Mouse (Mus musculus): ENCODE data around the gene C1galt1c1.

The C1galt1c1 gene

DNA sequence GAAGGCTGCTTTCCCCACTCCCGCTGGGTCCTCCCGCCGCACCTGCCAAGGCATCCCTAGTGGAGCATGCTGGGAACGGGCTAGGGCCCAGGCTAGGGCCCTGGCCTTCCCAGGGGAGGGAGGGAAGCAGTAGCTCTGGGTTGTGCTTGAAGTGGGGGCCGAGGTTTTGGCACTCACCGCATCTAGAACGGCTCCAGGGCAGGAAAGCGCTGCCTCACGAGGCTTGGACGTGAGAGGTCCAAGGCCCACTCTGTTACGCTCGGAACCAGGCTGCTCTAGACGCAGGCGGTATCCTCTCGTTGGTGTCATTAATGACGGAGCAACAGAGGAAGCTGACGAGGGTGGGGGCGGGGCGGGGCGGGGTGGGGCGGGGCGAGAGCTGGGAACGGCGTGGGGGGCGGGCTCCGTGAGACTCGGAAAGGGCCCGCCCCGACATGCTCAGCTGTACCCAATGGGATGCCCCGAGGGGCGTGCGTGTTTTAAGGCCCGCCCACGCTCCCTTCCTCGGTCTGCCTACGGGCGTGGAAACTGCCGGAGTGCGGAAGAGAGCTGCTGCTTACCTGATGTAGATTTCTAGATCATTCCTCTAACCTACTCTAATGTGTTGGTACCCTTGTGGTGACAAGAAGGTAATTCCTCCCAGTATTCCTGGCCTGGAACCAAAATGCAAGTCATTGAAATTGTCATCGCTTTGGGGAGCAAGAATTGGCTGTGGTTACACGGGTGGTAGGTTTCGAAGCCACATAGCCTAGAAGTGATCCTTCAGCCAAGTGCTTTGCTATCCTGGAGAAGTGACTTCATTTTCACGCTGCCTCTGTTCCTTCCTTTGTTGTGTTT is at the start of gene C1galt1c1:
TSS of gene C1galt1c1 (minus strand) at position 287 of the 837 bp plus-strand sequence.
- DNase-seq (ENCODE audit: low read depth, low spot score) = peak; percentile 76

DNA sequence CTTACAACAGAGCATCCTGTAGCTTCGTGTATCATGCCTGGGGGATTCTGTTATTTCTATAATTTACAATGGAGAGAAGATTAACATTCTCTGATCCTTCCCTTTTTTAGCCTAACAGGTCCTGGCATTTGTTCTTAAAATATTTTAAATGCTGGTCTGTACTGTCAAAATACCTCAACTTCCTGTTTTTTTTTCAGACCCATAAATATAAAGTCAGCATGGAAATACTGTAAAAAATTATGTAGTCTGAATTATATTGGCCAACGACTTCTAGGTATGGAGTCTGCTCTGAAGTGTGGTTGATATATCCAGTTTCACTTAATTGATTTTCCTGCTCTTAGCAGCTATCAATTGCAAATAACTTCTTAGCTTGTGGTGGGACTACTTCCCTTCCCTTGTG is 47.1 kb upstream of the C1galt1c1 start:
- DNase-seq (ENCODE audit: low read depth, low spot score) = no peak

DNA sequence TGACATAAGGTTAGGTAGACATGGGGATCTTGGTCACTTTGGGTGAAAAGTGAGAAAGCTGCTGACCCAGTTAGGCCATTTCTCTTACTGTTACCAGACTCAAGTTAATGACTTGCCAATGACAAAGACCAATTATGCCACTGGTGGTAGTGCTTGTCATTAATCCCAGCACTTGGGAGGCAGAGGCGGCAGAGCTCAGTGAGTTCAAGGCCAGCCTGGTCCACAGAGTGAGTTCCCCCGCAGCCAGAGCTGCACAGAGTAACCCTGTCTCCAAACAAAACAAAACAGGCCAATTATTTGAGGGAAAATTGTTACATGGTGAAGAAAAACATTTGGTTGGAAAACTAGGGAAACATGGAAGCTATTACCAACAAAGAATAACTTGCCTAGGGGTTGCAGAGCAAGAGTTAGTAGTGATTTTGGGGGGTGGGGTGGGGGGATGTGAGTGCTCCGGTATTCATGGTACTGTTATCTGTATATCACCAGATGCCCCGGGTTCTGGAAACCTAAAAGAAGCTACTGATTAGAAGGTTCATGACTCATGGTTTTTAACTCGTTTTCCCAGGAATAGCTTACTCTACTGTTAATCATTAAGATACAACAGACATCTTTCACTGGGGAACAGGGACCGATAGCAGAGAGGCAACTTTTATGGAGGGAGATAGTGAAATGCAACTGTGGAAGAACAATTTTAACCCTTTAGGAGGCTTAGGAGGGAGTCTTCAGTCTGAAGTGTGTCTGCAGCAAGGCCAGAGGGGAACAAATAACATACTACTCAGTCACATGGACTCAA is 34.4 kb upstream of the C1galt1c1 start:
- DNase-seq (ENCODE audit: low read depth, low spot score) = no peak

DNA sequence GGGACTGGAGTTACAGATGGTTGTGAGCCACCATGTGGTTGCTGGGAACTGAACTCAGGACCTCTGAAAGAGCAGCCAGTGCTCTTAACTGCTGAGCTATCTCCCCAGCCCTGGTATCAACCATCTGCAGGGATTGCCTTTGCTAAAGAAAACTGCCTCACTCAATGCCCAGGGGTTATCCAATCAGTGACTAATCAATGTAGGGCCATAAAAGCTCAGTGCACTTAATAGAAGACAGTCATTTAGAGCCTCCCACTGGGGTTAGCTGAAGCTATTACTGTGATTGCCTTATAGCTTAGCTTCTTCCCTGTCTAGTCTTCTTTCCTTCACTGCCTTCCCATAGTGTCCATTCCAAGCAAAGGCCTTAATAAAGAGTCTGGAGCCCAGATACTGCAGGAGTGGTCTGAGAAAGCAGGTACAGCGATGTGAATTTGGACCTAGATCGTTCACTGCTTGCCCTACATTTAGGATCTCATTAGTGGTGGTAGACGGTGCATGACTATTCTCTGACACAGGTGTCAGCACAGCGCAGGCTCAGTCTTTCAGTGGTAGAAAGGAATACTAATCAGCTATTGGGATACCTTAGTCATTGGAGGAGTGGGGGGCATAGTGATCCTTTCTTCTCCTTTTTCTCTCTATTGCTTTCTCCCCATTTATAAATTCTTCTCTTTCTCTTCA is 21.5 kb upstream of the C1galt1c1 start:
- DNase-seq (ENCODE audit: low read depth, low spot score) = no peak

DNA sequence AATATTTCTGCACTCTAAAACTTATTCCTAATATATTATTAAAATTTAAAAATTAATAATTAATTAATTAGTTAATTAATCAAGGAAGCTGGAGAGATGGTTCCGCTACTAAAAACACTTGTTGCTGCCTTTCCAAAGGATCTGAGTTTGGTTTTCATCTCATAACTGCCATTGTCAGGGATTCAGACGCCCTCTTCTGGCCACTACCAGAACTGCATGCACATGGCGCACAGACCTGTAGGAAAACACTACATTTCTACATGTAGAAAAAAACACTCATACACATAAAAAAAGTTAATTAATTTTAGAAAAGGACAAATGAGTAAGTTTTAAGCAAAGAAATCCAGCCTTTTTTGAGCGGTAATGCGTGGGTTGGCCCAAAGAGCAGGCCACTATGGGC is 19.8 kb upstream of the C1galt1c1 start:
- no peak for DNase-seq (ENCODE audit: low read depth, low spot score)

DNA sequence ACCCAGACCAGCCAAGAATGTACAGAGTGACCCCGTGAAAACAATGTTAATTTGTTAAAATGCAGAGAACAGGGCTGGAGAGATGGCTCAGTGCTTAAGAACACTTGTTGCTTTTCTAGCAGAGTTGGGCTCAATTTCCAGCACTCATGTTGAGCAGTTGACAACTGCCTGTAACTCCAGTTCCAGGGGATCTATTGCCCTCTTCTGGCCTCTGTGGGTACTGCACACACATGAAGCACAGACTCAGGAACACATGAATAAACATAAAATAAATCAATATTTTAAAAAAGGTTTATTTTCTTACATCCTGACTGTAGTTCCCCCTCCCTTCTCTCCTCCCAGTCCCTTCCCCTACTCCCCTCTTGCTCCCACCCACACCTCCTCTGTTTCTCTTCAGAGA is 18.3 kb upstream of the C1galt1c1 start:
- DNase-seq (ENCODE audit: low read depth, low spot score) = no peak

DNA sequence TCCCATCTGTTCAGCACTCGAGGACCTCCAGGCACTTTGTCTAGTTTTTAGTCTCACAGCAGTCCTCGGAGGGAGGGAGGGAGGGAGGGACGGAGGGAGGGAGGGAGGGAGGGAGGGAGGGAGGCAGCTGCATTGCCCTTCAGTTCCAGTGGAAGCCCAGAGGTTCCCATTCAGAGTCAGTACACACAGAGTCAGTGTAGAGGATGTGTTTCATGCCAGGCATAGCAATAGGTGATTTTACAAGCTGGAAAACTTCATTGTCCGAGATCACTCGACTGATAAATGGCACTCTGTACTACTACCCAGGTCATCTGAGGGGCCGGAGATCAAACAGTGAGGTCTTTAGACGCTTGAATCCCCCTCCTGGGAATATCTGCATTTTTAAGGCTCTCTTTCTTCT is 16.3 kb upstream of the C1galt1c1 start:
- DNase-seq (ENCODE audit: low read depth, low spot score) = no peak

DNA sequence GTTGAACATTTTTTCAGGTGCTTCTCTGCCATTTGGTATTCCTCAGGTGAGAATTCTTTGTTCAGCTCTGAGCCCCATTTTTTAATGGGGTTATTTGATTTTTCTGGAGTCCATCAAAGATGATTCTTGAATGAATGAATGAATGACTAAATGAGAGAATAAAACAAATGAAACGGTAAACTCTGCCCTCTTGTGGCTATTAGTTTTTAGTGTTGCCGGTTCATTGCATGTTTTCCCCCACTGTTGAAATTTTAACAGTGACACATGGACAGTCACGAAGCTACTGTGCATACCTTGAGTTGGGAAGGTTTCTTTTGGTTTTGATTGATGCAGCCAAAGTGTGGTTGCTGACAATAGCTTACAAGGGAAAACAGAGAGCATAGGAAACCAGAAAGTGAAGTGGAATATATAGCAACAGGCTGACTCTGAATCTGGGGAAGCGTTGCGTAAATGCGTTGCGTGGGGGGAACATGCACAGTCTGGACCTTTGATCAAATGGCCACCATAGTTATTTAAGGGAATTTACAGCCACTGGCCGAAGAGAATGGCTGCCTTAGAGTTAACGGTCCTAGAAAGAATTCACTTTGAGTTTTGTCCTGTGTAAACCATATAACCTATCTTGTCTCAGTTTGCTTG is 15.6 kb upstream of the C1galt1c1 start:
- no peak for DNase-seq (ENCODE audit: low read depth, low spot score)

DNA sequence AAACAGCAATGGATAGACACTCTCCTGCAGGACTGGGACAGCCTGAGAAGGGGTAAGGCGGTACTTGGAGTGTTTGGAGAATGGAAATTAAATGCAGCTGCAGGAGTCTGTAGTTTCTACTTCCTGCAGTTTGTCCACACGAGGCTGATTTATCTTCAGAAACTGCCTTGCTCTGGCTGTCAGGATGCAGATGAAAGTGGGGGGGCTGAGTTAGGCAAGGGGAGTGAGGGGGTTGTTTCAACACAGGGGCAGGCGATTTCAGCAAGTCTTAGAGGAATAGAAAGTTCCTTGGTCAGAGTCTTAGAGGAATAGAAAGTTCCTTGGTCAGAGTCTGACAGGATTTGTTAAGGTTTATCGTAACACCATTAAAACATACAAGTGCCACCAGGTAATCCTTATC is 7.3 kb upstream of the C1galt1c1 start:
- DNase-seq (ENCODE audit: low read depth, low spot score) = no peak

DNA sequence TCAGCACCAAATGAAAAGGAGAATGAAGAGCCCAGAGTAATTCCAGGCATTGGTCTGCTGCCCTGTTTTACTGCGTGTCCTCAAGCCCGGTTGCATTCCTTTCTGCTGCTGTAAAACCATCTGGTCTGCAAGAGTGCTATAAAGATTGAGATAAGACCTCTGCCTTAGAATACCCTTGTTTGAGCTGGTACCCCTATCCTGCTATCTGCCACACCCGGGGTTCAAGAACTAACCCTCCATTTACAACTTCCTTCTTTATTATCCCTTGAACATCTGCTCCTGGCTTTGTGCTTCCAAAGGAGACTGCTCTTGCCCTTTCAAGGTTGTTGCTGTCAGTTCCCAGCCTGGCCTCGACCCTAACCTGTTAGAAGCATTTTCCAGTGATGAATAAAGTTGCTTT is 6.5 kb upstream of the C1galt1c1 start:
- DNase-seq (ENCODE audit: low read depth, low spot score) = no peak

DNA sequence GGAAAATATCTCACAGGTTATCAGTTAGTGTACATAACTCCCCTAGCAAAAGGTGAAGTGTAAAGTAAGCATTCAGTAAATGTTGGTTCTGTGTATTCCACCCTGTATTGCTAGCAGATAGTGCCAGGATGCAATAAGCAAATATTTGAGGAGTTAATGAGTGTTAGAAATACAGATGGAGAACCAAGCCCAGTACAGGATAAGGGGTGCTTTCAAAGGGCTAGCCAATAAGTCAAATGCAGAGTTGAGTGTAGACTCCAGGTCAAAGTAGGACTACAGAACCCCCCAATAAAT is 698 bp upstream of the C1galt1c1 start:
- DNase-seq (ENCODE audit: low read depth, low spot score) = no peak

DNA sequence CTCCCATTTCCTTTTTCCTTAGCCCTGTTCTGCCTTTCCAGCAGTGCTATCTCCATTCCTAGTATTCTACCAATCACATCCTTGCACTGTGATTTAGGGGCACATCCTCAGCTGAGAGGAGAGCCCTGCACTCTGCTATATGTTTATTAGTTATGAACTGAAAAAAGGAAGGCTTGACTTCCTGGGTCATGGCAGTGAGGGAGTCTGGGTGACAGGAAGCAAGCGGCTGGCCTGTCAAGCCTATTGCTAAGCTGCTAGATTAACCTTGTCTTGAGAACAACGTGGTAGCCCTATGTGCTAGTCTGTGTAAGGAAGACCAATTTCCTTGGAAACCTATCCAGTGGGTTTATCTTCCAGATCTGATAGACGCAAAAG is 33.9 kb downstream of the C1galt1c1 start:
- DNase-seq (ENCODE audit: low read depth, low spot score) = peak; percentile 2

DNA sequence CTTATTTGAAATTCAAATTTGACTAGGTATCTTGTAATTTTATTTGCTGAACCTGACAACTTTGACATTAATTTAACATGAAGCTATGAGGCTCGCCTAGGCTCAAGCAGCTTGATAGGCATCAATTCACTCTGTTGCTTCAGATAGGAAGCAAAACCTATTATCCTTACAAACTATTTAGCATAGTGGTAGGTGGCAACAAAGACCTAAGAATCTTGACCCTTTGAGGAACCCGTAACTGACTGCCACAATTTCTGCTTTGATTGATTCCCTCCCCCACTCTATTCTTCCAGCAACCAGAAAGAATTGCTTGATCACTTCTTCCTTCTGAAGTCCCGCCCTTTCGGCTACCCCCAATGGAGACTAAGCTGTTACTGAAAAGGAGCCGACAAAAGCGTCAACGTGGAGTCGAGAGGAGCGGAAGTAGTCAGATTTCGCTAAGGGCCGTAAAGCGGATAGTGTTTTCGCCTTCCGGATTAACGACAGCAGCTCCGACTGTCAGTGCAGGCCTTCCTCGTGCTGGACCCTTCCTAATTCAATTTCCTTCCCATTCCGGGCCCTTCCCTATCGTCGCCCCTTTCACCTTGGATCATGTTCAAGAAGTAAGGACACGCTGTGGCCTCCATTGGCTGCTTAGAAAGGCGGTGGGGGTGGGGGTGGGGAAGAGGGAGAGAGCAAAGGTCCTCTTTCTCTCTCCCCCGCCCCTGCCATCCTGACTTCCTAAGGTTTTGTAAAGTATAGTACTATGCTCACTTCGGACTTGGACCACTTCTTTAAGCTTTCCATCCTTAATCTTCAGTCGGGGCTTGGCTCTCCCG is 34.5 kb downstream of the C1galt1c1 start, which contains the start of gene Mcts1:
TSS of gene Mcts1 (plus strand) at position 402 of the 818 bp plus-strand sequence.
- peak; percentile 61 for DNase-seq (ENCODE audit: low read depth, low spot score)

DNA sequence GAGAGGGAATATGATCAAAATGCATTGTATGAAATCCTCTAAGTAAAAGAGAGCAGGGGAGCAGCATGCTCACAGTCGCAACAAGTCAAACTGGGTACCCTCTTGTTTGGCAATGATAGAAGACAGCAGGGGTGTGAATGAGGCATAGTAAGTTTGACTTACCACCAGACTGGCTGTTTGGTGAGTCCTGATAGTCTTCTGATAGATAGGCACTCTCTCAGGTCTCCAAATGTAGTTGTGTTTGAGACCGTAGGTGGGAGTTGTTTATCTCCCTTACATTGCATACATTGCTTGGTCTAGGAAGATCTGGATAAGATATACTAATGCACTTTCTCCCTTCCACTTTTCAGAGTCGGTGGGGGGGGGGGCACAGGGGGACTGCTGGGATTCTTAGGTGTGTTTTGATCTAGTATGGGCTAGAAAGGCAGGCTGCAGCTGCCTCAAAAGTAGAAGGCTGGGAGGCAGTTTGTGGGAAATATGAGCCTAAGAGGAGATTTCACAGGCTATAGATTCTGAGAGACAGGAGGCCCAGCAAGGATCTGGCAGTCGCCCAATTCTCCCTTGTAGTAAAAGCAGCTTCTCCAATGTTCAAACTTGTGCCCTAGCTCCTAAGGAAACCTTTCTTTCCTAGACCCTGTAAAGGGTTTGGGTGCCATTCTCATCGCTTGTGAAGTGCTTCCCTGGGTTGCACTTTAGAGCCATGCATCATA is 41.6 kb downstream of the C1galt1c1 start:
- peak; percentile 2 for DNase-seq (ENCODE audit: low read depth, low spot score)

DNA sequence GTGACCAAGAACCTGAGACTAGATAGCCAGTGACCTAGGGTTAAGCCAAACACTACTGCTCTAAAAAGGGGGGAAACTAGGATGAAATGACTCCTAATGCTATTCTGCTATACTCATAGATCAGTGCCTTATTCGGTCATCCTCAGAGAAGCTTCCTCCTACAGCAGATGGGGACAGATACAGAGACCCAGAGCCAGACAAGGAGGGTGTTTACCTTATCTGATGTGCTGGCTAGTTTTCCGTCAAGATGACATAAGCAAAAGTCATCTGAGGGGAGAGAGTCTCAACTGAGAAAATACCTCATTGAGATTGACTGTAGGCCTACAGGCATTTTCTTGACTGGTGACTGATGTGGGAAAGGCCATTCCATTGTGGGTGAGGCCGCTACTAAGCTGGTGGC is 43.1 kb downstream of the C1galt1c1 start:
- DNase-seq (ENCODE audit: low read depth, low spot score) = no peak

DNA sequence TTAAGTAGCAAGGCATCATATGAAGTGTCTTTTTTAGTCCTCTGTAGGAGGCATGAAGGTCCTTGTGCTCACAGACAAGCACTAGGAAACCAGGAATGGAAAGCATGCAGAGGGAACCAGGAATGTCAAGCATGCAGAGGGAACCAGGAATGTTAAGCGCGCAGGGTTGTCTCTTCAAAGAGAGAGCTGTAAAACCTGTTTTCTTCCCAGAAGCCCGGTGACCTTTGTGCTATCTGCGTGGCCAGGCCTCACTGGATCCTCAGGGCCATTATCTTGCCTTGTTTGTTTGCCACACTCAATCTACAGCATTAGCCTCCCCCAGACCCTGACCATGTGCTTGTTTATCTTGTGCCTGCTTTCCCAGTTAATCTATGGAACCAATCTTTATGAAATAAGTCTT is 45.1 kb downstream of the C1galt1c1 start:
- DNase-seq (ENCODE audit: low read depth, low spot score) = no peak

DNA sequence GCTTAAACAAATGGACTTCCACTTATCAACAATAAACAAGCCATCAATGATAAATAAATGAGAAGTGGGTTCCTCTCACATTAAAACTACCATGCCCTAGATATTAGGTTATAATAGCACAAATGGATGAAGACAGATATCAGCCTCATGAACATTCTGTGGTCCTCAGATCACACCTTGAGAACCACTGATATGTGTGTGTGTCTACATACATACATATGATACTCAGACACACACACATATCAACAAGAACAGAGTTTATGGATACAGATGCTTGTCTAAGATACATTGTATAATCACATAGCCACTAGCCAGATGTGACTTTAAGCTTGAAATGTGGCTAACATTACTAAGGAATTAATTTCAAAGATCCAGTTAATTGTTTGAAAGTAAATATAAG is 51.6 kb downstream of the C1galt1c1 start:
- no peak for DNase-seq (ENCODE audit: low read depth, low spot score)

DNA sequence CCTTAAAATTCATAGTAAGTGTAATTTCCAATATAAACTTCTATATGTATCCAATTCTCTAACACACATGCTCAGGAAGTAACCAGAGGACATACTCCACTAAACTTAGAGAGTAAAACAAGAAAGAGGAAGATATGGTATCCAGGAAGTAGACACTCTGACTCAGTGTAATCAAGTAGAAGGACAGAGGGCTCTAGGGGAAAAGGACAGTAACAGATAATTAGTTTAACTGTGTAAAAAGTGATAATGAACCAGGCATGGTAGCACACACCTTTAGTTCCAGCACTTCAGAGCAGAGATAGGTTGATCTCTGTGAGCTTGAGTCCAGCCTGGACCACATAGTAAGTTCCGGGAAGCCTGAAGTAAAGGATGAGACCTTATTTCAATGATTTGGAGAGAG is 53.7 kb downstream of the C1galt1c1 start:
- DNase-seq (ENCODE audit: low read depth, low spot score) = no peak
